Mouse (Mus musculus): ENCODE results near the gene Nfib.

The Nfib gene

GRCm38 (mm10) chr4:82439813-82440212 is 265.7 kb downstream of the Nfib start:
- in situ Hi-C loops (cut with MseI, MboI), result no loop called here

- in situ Hi-C loops (cut with MseI, MboI), result no loop called here
These were observed 266.9 kb downstream of the Nfib start for GRCm38 (mm10) chr4:82438631-82439030.

- in situ Hi-C loops (cut with MseI, MboI), result no loop called here
These were observed 267.8 kb downstream of the Nfib start for GRCm38 (mm10) chr4:82437533-82438318.

- in situ Hi-C loops (cut with MseI, MboI), result no loop called here
These were observed 268.9 kb downstream of the Nfib start for GRCm38 (mm10) chr4:82436656-82437055.

DNA sequence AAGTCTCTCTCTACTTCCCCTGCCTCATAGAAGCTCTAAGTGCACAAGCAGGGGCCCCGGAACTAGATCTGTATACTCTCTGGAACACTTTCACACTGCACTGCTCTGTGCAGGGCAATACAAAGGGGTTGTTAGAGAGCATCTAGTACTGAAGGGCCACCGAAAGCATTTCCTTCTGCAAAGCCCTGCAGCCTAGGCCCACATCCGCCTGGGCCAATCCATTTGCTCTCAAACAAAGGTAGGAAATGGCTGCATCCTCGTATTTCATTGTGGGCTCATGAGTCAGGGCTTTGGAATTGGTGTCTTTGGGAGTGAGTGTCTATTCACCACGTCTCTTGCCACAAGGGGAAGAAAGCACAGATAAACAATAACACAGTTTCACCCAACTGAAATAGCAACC is 269.8 kb downstream of the Nfib start:
- in situ Hi-C loops (cut with MseI, MboI), result no loop called here

- in situ Hi-C loops (cut with MseI, MboI), result no loop called here
These were observed 271.4 kb downstream of the Nfib start for GRCm38 (mm10) chr4:82433926-82434705.

DNA sequence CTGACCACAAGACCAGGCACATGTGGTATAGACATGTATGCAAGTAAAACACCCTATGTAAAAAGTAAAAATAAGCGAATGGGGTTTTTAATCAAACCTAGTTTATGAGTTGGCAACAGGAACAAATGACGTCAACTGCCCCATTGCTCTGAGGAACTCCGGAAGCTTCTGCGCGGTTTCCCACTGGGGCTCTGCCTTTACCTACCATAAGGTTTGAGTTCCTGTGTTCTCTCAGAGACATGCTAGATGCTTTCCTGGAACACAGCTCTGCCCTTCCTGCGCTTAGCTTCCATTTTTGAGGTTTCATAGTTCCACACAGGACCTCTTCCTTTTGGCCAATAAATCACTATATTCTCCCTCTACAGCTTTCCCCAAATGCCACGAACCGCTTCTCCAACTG is 273.7 kb downstream of the Nfib start:
- in situ Hi-C loops (cut with MseI, MboI), result no loop called here

DNA sequence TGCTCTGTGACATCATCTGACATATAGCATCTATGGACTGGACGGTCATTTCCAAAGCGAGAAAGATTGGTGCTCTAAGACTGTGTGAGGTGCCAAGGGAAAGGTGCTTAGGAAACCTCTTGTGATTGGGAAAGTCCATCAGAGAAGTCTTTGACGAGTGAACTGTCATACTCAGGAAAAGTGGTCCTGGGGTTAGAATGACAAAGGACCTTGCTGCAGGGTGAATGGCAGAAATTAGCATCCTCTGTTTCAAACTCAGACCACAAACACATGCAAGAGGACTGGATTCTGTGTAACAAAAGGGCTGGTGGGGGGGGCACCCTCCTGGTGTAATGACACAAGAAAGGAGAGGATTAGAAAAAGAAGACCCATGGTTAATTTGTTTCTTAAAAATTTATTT is 274.7 kb downstream of the Nfib start:
- in situ Hi-C loops (cut with MseI, MboI), result no loop called here

- in situ Hi-C loops (cut with MseI, MboI), result no loop called here
These were observed 279.3 kb downstream of the Nfib start for GRCm38 (mm10) chr4:82426224-82426623.

- in situ Hi-C loops (cut with MseI, MboI), result no loop called here
These were observed 287.3 kb downstream of the Nfib start for GRCm38 (mm10) chr4:82418241-82418640.

- in situ Hi-C loops (cut with MseI, MboI), result no loop called here
These were observed 289.7 kb downstream of the Nfib start for GRCm38 (mm10) chr4:82415817-82416216.

DNA sequence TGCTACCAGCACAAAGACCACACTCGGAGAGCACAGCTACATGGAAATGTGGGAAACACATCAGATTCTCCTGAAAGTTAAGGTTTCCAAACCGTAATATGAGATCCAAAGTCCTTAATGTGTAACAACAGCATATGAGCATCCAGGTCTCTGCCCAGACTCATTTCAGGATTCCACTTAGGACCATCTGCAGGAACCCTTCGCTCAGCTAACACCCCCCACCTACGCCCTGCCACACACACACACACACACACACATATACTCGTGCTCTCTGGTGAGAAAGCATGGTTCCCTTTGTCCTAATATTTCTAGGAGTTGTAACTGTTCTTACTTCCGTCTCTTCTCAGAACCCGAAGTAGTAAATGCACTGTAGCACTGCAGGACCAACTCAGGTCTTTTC is 292.9 kb downstream of the Nfib start:
- in situ Hi-C loops (cut with MseI, MboI), result no loop called here

- in situ Hi-C loops (cut with MseI, MboI), result no loop called here
These were observed 293.6 kb downstream of the Nfib start for GRCm38 (mm10) chr4:82411965-82412364.

DNA sequence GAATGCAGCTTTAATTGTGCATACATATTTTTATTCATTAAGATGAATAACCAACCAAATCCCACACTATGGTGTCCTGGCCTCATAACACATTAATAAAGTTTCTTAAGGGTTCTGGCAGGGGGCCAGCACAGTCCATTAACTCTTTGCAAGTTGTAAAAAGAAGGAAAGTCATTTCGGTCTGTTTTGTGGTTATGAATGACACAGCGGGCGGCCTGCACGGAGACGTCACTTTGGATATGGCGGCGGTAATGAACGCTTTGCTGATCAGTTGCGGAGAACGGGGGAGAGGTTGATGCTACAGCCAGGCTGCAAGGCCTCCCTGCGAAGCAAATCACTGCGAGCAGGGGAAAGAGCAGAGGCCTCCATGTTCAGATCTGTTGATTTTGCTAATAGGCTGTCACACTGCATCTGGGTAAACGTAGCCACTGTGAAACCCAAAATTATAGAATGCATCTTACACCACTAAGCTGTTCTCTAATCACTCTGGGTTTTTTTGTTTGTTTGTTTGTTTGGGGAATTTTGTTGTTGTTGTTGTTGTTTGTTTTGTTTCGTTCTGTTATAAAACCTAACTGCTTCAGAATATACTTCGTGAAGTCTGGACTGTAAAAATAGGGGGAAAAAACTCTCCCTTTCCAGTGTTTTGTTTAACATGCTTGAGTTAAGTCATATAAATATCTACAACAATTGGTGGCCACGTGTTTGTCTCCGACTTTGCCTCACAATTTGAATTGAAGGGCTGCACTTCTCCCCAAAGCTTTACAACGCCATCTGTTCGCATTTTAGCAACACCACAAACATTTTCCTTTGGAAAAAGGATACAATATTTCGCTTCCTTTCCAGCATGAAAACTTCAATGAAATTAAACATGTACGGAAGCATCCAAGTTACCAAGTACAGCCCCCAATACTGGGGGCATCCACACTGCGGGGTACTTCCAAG is 296.8 kb downstream of the Nfib start:
- in situ Hi-C loops (cut with MseI, MboI), result no loop called here

DNA sequence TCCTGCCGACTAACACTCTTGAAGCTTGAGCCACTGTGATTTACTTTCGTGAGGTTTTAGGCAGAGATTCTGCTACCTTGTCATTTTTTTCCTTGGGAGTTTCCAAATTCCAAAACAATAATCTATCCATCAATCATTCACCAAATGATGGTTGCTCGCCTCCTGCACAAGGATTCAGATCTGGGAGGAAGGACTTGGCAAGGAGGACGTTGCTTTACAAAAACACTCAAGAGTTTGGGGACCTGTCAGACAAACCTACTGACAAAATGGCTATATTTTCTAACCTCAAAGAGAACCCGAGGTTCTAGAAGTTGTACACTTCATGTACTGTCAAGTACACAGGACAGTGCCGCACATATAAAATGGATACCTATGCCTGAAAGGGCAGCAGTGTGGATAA is 299.0 kb downstream of the Nfib start:
- in situ Hi-C loops (cut with MseI, MboI), result no loop called here

- in situ Hi-C loops (cut with MseI, MboI), result no loop called here
These were observed 299.8 kb downstream of the Nfib start for GRCm38 (mm10) chr4:82405791-82406190.

DNA sequence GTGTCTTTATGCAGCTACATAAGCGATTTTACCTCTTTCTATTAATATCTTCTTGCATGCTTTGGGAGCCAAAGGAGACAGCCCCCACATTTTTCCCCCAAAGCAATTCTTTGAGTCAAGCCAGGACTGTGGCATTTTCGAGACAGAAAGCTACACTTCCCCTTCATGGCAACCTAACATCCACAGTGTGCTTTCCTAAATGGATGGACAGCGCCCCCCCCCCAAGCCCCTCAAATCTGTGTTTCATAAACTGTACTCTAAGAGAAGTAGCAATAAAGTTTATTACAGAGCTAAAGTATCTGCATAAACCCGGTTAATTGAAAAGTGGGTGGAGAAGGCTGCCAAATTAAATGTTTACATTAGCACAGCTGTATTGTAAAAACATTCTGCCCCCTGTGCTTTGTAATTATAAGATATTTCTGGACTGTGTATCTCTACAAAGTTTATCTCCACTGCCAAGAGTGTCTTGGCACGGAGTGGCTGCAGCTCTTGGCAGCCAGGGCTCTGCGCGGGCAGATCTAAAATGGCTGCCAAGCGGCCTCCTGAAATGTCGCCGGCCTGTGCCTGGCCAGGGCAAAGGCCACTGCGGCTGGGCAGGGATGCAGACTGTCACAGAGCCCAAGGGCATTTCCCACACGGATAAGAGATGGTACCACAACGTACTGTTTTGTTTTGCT is 301.4 kb downstream of the Nfib start:
- in situ Hi-C loops (cut with MseI, MboI), result no loop called here

DNA sequence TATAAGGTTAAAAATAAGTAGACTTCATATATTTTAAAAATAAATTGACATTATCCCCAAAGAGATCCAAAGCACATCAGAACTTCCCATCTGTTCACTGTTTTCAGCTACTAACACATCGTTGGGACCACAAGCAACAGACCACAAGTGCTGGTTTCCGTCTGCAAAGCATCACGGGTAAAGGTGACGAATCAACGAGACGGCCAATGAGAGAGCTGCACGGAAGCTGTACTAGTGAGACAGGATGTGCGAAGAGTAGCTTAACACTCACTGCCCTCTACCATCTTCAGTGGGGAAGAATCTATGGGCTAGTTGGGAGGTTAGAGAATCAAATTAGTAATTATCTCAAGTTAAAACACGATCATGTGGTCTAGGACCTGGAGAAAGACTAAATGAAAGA is 302.9 kb downstream of the Nfib start:
- in situ Hi-C loops (cut with MseI, MboI), result no loop called here

DNA sequence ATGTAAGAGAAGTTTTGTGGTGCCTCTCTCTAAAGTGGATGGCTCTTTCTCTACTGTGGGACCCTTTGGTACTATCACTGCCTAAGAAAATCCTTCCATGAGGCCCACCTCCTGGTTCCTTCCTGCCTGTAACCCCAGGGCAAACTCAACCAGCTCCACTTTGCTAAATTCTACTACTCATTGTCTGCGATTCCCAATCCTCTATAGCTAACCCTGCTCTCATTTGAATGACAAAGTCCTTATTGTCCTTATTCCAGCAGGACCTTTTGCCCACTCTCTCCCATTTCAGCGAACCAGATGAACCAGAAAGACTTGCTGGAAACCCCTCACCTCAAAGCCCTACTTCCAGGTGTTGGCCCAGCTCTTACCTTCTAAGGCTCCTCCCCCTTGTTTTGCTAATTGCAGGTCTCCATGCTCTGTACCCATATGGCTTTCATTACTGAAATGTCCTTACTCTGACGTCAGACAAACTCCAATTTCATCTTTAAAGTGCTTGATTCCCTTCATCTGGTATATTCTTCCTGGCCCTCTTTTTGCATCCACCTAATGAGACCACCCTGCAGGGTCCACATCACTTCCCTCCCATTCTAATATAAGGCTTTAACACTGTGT is 304.0 kb downstream of the Nfib start:
- in situ Hi-C loops (cut with MseI, MboI), result no loop called here

- in situ Hi-C loops (cut with MseI, MboI), result no loop called here
These were observed 305.0 kb downstream of the Nfib start for GRCm38 (mm10) chr4:82400536-82400935.
